Comparison of ENCODE assay signal across 8 mouse cellular contexts in genomic region chr15:96797615-96798270, GRCm38 (mm10).
DNase-seq lines count a peak whose midpoint lies in the region; TF ChIP-seq lines count a peak whose summit lies in the region.

No protein-coding gene starts in this region.

- intact Hi-C loops in gastrocnemius, adult 2 months (cut with DNase I): no loop called here
- intact Hi-C loops in gastrocnemius, postnatal 36 days (cut with DNase I): no loop called here

- no peak for DNase-seq in gastrocnemius, adult 2 months
- DNase-seq in gastrocnemius, postnatal 36 days: no peak
- peak; percentile 12 to 40 for DNase-seq in spleen, postnatal 4 days (ENCODE audit: low spot score in 2 of 2)
- DNase-seq in spleen, adult 12 weeks (ENCODE audit: low spot score): no peak
- DNase-seq in kidney, postnatal 14 days: peak; percentile 63
- no peak for DNase-seq in thymus, postnatal 14 days
- DNase-seq in yolk sac, embryonic 10.5 days (ENCODE audit: low spot score): no peak
- no peak for DNase-seq in thymus, adult 18-20 months

- peak overlapping the region; percentile 33 for H3K27ac ChIP-seq in gastrocnemius, adult 2 months

- no peak for TF ChIP-seq CTCF in gastrocnemius, adult 2 months (IDR thresholded peaks at IDR 0.05)

- H3K4me3 ChIP-seq in gastrocnemius, adult 2 months: no peak overlapping the region

Comparison
In these comparisons a context has a peak if more than half of its experiments do, and no peak if none do; other contexts are left out.
1. DNase-seq: peak in spleen, postnatal 4 days (2 of 2) and kidney, postnatal 14 days (single experiment); none in gastrocnemius, adult 2 months (single experiment), gastrocnemius, postnatal 36 days (0 of 2), spleen, adult 12 weeks (single experiment), thymus, postnatal 14 days (single experiment), yolk sac, embryonic 10.5 days (single experiment) and thymus, adult 18-20 months (0 of 2).